Mouse (Mus musculus): ENCODE data around the gene Ewsr1.

DNA sequence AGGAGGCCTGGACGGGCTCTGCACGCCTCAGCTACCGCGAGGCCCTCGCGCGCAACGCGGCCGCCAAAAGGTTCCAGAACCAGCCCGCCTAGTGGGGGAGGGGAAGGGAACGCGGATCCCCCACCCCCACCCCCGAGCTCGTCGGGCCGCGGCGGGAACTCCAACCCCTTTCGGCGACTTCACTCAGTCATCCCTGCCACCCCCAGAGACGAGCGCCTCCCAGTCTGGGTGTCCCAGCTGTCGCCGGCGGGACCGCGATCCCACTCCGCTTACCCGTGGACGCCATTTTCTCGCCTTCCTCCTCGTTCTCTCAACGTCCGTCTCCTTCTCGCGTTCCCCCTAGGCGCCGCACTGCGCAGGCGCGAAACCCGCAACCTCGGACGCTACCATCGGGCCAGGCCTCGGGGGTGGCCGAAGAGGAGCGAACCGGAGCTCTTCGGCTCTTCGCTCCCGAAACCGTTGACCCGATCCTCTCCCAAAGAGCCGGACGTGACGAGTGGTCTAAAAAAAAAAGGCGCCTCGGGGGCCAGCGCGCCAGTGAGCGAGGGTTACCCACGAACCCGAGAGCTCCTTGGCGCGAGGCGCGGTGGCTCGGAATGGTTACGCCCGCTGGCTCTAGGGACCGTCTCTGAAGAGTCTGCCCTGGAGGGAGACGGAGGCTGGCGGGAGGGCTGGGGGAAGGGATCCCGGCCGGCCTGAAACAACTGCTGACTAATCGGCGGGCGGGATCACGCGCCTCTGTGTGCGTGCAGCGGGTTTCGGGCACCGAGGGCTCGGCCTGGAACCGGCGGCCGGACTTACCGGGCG is at the start of gene Ewsr1, which contains the start of gene Rhbdd3:
- TF ChIP-seq CTCF (conservative IDR thresholded peaks at IDR 0.05 in 1 of 2, IDR thresholded peaks at IDR 0.05 in 1 of 2; ENCODE audit: low read depth in 2 of 2, low read length in 2 of 2) (no peak), MXI1 (IDR thresholded peaks at IDR 0.05; ENCODE audit: low read depth, low read length) (peak; percentile 75), PAX5 (IDR thresholded peaks at IDR 0.05; ENCODE audit: low read length) (no peak), NELFE (IDR thresholded peaks at IDR 0.05; ENCODE audit: low read depth, low read length) (peak; percentile 63; the same call in 1 of the 2 replicates), POLR2A (IDR thresholded peaks at IDR 0.05; ENCODE audit: low read depth, low read length) (peak; percentile 93), UBTF (IDR thresholded peaks at IDR 0.05; ENCODE audit: low read depth, low read length) (peak; percentile 62; the same call in 1 of the 2 replicates), ZNF384 (IDR thresholded peaks at IDR 0.05; ENCODE audit: low read depth, low read length) (peak; percentile 86), GABPA (IDR thresholded peaks at IDR 0.05; ENCODE audit: insufficient replicate concordance, low read depth, low read length) (no peak), ZKSCAN1 (IDR thresholded peaks at IDR 0.05; ENCODE audit: borderline replicate concordance, low read depth, low read length) (no peak), E2F4 (IDR thresholded peaks at IDR 0.05; ENCODE audit: insufficient replicate concordance, low read depth, low read length) (peak; percentile 85; the same call in 1 of the 2 replicates), CHD1 (IDR thresholded peaks at IDR 0.05; ENCODE audit: low read depth, low read length) (peak; percentile 98)
